ENCODE assay signal across 9 mouse cellular contexts in the genomic region with DNA sequence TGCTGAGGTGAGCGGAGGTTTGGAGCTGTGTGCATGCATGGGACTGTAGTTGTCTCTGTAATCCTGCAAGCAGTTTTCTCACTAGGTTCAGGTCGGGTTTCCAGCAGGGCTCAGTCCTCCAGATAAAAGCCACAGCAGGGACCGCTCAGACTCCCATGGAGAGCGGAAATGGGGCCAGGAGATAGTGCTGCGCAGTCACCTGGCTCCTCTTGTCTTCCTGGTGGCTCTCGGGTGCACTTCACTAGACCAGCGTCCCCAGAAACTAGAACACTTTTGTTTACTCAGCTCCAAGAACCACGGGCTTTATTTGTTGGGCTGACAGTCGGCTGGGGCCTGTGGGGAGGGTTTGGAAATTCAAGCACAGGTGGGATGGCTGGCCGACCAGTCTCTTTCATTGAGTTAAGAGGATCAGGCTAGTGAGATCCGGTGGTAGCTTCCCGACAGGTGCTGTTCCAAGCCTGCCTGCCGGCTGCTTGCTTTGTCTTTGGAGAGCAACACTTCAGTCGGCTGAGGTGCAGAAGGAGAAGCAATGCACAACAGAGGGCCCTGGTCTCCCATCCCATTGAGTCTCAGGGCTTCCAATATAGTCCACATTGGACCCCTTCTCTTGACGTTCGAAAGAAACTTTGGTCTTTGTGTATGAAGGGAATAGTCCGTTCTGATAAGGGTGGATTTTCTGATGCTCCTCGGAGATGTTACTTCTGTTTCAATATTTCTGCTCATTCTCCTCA. TPM values are rescaled to one million over a fixed set of nuclear protein-coding genes. Genes with fewer than 3 reads are reported as not detected.
DNase-seq lines count a peak whose midpoint lies in the region; ATAC-seq and TF ChIP-seq lines count a peak whose summit lies in the region.
"Had no signal": no experiment of that assay in that cellular context is flagged by ENCODE, and none has a peak within 500 bp of the region (broad histone marks: within the 10 kb centered on the region; RNA-seq: fewer than 3 reads in every experiment).

No protein-coding gene starts in this region.

- no peak overlapping the region for H3K9ac ChIP-seq in ES-Bruce4 (ENCODE audit: low read depth, poor library complexity, severe bottlenecking)
- no peak overlapping the region for H3K9ac ChIP-seq in embryonic facial prominence, embryonic 14.5 days (ENCODE audit: low read depth, low read length)
- no peak overlapping the region for H3K9ac ChIP-seq in limb, embryonic 13.5 days
- H3K9ac ChIP-seq: limb, embryonic 15.5 days had no signal

- no peak overlapping the region for H3K27ac ChIP-seq in ES-Bruce4 (ENCODE audit: insufficient read depth, low read length)
- no peak overlapping the region for H3K27ac ChIP-seq in embryonic facial prominence, embryonic 14.5 days (replicated peaks; ENCODE audit: low read depth, low read length)
- H3K27ac ChIP-seq in limb, embryonic 13.5 days: no peak overlapping the region
- H3K27ac ChIP-seq: limb, embryonic 15.5 days had no signal

- peak; percentile 63 for TF ChIP-seq EP300 in ES-Bruce4 (IDR thresholded peaks at IDR 0.05; ENCODE audit: insufficient read depth, low read depth, low read length)

- ATAC-seq in embryonic facial prominence, embryonic 14.5 days (ENCODE audit: low read depth): peak; percentile 13; the same call in 1 of the 2 replicates
- no peak for ATAC-seq in limb, embryonic 13.5 days (ENCODE audit: low FRiP score, low read depth)

- H3K27me3 ChIP-seq in ES-Bruce4 (ENCODE audit: control insufficient read depth, insufficient read depth, low read length, poor library complexity, severe bottlenecking): peaks cover 7% of the 10 kb centered on the region; the same call in 1 of the 2 replicates
- H3K27me3 ChIP-seq in embryonic facial prominence, embryonic 14.5 days (replicated peaks; ENCODE audit: control insufficient read depth, insufficient read depth, low read length): peaks cover 65% of the 10 kb centered on the region
- H3K27me3 ChIP-seq in limb, embryonic 13.5 days: peaks cover 73% of the 10 kb centered on the region

- 6% methylated on average over 18 of the region's 18 CpGs for WGBS in embryonic facial prominence, embryonic 14.5 days
- WGBS in limb, embryonic 13.5 days: 7% methylated on average over 18 of the region's 18 CpGs

- TF ChIP-seq POLR2A in ES-Bruce4 (IDR thresholded peaks at IDR 0.05; ENCODE audit: insufficient read depth, low read length): no peak

- DNase-seq in ZHBTc4 (ENCODE audit: low read depth, low spot score): peak; percentile 88
- DNase-seq in embryonic facial prominence, embryonic 14.5 days (ENCODE audit: low spot score): peak; percentile 5
- DNase-seq in adrenal gland, adult (ENCODE audit: inconsistent age in 2 of 2, low spot score in 1 of 2): no peak
- no peak for DNase-seq in spleen, adult 12 weeks (ENCODE audit: low spot score)
- DNase-seq in layer of hippocampus, adult 8-10 months (ENCODE audit: low spot score in 2 of 2): no peak
- DNase-seq: right cerebral cortex, adult 18-20 months had no signal

- H3K9me3 ChIP-seq in ES-Bruce4 (replicated peaks; ENCODE audit: control insufficient read depth, insufficient read depth, low read length, poor library complexity, severe bottlenecking): no peaks in the 10 kb centered on the region
- no peaks in the 10 kb centered on the region for H3K9me3 ChIP-seq in embryonic facial prominence, embryonic 14.5 days (ENCODE audit: control insufficient read depth, low read length)
- H3K9me3 ChIP-seq in limb, embryonic 13.5 days: no peaks in the 10 kb centered on the region
- H3K9me3 ChIP-seq: limb, embryonic 15.5 days had no signal

- TF ChIP-seq CTCF in ES-Bruce4 (IDR thresholded peaks at IDR 0.05; ENCODE audit: low read depth, low read length): no peak

- peak overlapping the region; percentile 10; the same call in 1 of the 2 replicates for H3K4me2 ChIP-seq in embryonic facial prominence, embryonic 14.5 days (ENCODE audit: low read depth, low read length)
- H3K4me2 ChIP-seq in limb, embryonic 13.5 days (replicated peaks): peak overlapping the region; percentile 21; the same call in 1 of the 2 replicates
- H3K4me2 ChIP-seq: limb, embryonic 15.5 days had no signal

- H3K4me1 ChIP-seq in ES-Bruce4 (ENCODE audit: control insufficient read depth, insufficient read depth, low read length): no peaks in the 10 kb centered on the region
- H3K4me1 ChIP-seq in embryonic facial prominence, embryonic 14.5 days (ENCODE audit: control insufficient read depth, insufficient read depth, low read length): no peaks in the 10 kb centered on the region
- peaks cover 21% of the 10 kb centered on the region for H3K4me1 ChIP-seq in limb, embryonic 13.5 days

- H3K4me3 ChIP-seq in ES-Bruce4 (ENCODE audit: low read depth, low read length): 0 out of 2 replicates have a peak overlapping the region, but pooled peaks have one; percentile 23
- no peak overlapping the region for H3K4me3 ChIP-seq in embryonic facial prominence, embryonic 14.5 days (ENCODE audit: low read depth, low read length)
- H3K4me3 ChIP-seq in limb, embryonic 13.5 days: peak overlapping the region; percentile 3; the same call in 1 of the 2 replicates
- H3K4me3 ChIP-seq: limb, embryonic 15.5 days had no signal

- H3K36me3 ChIP-seq in ES-Bruce4 (ENCODE audit: control insufficient read depth, insufficient read depth, low read length, poor library complexity, severe bottlenecking): no peaks in the 10 kb centered on the region
- H3K36me3 ChIP-seq in embryonic facial prominence, embryonic 14.5 days (ENCODE audit: control insufficient read depth, insufficient read depth, low read length): no peaks in the 10 kb centered on the region
- no peaks in the 10 kb centered on the region for H3K36me3 ChIP-seq in limb, embryonic 13.5 days
- H3K36me3 ChIP-seq: limb, embryonic 15.5 days had no signal

RNA-seq across cellular contexts. Expression of gene Fgf5, which starts 1.9 kb away (rescaled TPM):
- polyA plus RNA-seq in ES-Bruce4 (2011; ENCODE audit: insufficient read depth, insufficient read length, low read depth, missing spikeins): 24.1 and 25.9 TPM in 2 replicates
- polyA plus RNA-seq in embryonic facial prominence, embryonic 14.5 days (2014; fragmentation: Nextera tagmentation; extraction: Ambion mirVana): 1.6 and 1.7 TPM in 2 replicates
- 1.0 and 1.4 TPM in 2 replicates for polyA plus RNA-seq in limb, embryonic 13.5 days (2015; fragmentation: Nextera tagmentation; extraction: Ambion mirVana)
- total RNA-seq in layer of hippocampus, adult 8-10 months (2022): 1 to 10 TPM; 3.3 to 6.5 (median 5.2) TPM

Comparison
In these comparisons a context has a peak if more than half of its experiments do, and no peak if none do; other contexts are left out.
1. DNase-seq: peak in ZHBTc4 (single experiment) and embryonic facial prominence, embryonic 14.5 days (single experiment); none in adrenal gland, adult (0 of 2), spleen, adult 12 weeks (single experiment) and layer of hippocampus, adult 8-10 months (0 of 2).